Mouse (Mus musculus) C2C12 (cell line): Measurements from ENCODE around the gene Plekha3.

Experiments
- CTCF ChIP-seq: IDR thresholded peaks from one replicate; pipeline ENCODE4 v1.5.1; 2011; ENCODE audit not compliant: control insufficient read depth, insufficient read depth, insufficient read length
- FOSL1 ChIP-seq: IDR thresholded peaks from one replicate; pipeline ENCODE4 v1.8.0; 2011; ENCODE audit warnings: mild to moderate bottlenecking, low read length; ENCODE audit not compliant: poor library complexity, insufficient read depth, severe bottlenecking
- MAX ChIP-seq: IDR thresholded peaks from one replicate; pipeline ENCODE4 v1.6.1; 2011; ENCODE audit warnings: mild to moderate bottlenecking, control low read depth
- MYOG ChIP-seq: IDR thresholded peaks from one replicate; pipeline ENCODE4 v1.6.1; 2011; ENCODE audit not compliant: control insufficient read depth, insufficient read length; ENCODE audit errors: extremely low read depth
- USF1 ChIP-seq: IDR thresholded peaks from one replicate; pipeline ENCODE4 v1.6.1; 2011; ENCODE audit warnings: low read depth, mild to moderate bottlenecking, control low read depth, moderate library complexity

- no peak for TF ChIP-seq MYOG
- no peak for TF ChIP-seq CTCF
- no peak for TF ChIP-seq FOSL1
- TF ChIP-seq MAX = no peak
- TF ChIP-seq USF1 = no peak
Observed at GRCm38 (mm10) chr2:76648666-76649141, 26.4 kb upstream of the Plekha3 start.
